Mouse (Mus musculus) monocyte, adult 5-6 weeks (primary cell): ENCODE results near the gene Alx3. TPM values are rescaled to one million over a fixed set of nuclear protein-coding genes. Genes with fewer than 3 reads are reported as not detected.

Source experiments
- ATAC-seq: fragments of 153-309, 156-312 bp; replicated peaks from 2 replicates; pipeline ENCODE4 v1.8.0; 2017; ENCODE audit warnings: mild to moderate bottlenecking; ENCODE audit not compliant: low TSS enrichment, insufficient number of reproducible peaks, severe bottlenecking, poor library complexity, low FRiP score
- total RNA-seq: library from RNA; stranded (forward); fragments of 200-1000, 200-491, 200-594 nt; gene quantifications from 3 replicates; pipeline ENCODE4 v1.2.3, GENCODE M21; 2017

Alx3 gene
- not detected in 3 replicates for total RNA-seq

DNA sequence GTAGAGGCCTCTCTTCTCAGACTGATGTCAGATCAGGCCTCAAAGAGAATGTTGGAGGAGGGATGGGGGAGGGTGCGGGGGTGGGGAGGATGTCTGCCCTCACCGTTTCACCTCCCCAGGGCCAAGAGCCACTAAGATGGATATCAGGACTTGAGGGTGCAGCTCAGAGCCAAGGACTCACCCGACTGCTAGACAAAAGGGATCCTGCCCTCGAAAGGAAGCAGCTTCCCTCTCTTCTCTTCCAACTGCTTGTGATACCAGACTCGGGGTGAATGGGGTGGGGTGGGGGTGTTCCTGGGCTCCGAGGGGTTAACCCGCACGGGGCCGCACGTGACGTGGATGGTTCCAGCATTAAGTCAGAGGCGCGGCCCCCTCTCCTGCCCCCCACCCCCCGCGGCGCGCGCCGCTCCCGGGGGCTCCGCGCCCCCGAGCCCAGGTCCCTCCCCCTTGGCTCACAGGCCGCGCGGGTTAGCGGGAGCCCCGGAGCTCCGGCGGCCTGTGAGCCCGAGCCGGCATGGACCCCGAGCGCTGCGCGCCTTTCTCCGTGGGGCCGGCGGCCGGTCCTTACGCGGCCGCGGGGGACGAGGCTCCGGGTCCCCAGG lies at the start of gene Alx3:
TSS of gene Alx3 (plus strand) at position 370 of the 602 bp plus-strand sequence.
- no peak for ATAC-seq

DNA sequence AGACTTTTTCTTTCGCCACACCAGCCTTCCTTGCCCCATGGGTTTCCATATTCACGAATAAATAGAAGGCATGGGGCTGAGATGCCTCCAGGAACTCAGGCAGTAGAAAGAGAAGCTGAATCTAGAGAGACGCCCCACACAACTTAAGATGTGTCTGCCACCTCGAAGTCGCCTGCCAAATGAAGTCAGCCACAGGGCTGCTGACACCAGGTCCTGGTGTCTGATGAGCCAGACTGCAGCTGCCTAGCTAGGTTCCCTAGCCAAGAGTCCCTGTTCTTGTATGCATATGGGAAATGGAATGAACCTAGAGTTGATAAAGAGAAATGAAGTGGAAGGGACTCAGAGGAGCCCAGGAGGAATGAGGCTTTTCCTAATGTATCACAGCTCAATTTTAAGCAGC lies 49.6 kb upstream of the Alx3 start:
- ATAC-seq, result no peak

DNA sequence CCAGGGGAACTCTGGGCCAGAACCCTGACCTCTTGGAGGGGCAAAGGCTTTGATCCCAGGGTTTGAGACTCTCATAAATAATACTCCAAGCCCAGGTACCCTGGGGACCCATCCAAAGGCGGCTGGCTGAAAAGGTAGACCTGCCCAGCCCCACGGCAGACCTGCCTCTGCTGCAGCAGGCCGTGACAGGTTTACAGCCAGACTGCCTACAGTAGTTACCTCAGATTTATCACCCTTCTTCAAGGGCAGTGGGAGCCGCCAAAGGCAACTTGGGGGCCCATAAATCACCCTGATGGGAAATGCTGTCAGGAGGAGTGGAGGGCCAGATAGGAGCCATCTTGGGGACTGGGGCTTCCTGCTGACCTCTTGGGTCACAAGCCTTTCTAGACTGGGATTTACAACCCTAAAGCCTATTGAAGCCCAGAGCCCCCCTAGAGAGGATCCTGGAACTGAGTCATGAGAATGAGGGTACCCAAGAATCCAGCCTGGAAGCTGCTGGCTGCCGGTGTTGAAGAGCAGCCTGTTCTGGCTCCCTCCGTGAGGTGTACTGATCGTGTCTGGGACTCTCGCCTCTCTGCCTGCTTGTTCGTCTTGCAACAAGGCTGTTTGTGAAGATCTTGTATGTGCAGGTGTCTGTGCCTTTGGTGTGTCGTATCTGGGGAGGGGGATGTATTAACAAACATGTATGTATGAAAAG lies 49.0 kb upstream of the Alx3 start:
- no peak for ATAC-seq

DNA sequence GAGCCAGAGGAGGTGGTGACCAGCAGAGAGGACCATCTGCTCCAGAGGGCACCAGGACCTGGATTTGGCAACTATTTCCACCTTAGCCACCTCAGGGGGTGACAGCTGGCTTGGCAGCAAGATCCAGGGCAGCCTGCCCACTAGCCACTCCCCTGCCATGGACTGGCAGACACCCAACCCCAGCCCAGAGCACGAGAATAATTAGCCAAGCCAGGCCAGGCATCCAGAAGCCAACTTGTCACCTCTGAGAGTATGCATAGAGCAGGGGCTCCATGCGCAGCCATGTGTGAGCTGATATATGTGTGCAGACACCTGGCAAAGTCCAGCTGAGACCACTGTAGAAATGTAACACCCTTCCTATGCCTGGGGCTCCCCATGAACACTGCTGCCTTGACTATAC lies 47.9 kb upstream of the Alx3 start:
- no peak for ATAC-seq

DNA sequence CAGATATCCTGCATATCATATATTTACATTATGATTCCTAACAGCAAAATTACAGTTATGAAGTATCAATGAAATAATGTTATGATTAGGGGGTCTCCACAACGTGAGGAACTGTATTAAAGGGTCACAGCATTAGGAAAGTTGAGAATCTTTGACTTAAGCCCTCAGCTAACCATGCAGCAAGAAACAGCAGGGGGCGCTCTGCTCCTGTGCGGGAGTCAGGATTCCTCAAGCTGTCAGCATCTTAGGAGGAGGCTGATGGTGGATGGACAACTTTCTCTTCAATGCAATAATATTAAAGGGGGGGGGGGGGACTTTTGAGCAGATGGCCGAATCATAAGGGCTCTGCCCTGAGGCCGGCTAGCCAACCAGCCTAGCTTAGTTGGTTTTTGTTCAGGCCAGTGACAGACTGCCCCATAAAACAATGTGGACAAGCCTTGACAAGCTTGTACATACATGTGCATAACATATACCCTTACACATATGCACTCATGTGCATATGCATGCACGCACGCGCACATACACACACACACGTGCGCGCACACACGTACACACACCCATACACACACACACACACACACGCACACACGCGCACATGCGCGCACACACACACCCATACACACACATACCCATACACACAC lies 44.3 kb upstream of the Alx3 start:
- no peak for ATAC-seq

DNA sequence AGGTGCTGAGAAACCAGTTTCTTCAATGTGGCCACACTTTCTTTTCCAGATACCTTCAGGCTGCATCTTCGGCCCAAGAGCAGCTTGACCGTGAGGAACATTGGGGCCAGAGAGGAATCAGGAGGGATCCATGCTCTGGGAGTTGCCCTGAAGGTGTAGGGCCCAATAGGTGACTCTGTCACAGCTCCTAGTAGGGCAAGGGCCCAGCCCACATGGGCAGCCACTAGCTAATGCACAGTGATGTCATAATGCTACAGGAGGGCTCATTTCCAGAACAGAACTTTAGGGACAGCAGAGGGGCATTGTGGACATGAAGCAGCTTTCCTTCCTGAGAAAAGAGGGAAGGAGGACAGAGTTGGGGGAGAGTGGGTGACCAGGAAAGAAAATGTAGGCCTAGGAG lies 40.0 kb upstream of the Alx3 start, which contains the start of gene Ubl4b:
TSS of gene Ubl4b (minus strand) at position 232 of the 400 bp plus-strand sequence.
- ATAC-seq, result no peak

DNA sequence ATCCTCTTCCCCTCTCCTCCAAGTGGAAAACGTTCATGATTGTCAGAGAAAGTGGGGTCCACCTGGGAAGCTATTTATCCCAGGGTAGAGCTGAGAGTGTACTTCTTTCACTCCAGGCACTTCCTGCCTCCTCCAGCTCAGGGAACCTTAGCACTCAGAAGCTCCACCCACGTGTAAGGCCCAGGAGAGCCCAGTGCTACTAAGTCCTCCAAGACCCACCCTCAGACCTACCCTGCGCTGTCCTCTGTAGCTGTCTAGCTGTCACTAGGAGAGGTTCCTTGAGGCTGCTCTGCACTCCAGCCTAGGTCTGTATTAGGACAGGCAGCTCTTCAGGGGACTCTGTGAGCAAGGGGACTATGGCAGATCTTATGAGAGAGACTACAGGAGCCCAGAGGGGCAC lies 36.1 kb upstream of the Alx3 start:
- no peak for ATAC-seq

DNA sequence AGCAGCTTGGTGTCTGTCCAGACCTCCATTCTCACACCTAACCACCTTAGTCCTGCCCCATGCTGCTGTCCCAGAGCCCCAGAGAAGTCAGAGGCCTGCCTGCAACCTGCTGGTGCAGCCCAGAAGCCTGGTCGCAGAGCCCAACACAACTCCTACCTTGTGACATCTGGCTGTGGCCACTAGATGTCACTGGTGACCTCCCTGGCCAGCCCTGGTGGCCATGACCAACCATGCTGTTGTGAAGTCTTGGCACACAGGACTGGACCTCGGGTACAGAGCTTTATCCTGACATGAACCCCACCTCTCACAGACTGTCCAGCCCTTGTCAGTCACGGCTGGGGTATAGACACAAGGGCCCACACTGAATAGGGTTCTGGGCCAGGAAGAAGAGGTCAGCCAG lies 35.6 kb upstream of the Alx3 start:
- 0 out of 2 replicates have a peak, but pooled peaks have one; percentile 24 for ATAC-seq

DNA sequence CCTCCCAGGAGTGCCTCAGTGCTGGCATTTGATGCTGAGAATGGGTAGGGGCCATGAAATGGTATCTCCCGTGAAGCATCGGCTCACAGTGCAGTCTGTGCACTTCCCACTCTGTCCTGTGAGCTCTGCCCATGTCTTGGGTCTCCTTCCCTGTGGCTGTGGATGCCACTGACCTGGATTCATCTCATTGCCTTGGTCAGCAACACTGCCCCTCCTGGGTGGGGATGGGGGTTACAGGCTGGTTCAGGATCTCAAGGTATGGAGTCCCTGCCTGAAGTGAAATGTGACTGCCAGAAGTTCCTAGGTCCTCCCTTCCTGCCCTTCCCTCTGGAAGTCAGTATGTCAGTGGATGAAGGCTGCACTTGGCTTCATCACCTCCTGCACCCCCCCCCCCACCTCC lies 32.7 kb upstream of the Alx3 start:
- ATAC-seq, result no peak

DNA sequence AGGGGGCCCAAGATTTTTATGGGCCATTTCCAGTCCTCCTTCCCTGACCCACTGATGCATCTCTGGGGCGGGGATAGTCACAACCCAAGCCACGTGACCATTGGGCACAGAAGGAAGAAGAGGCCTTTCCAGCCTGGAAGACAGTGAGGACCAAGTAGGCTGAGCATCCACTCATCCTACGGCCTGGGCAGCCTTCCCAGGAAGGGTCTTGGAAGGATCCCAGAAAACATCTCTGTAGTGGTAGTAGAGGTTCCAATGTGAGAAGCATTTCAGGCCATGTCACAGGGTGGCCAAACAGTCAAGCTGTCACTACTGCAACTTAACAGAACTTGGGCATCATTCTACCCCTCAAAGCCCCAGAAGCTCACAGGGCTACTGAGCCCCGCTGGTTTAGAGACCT lies 32.2 kb upstream of the Alx3 start:
- ATAC-seq, result no peak

DNA sequence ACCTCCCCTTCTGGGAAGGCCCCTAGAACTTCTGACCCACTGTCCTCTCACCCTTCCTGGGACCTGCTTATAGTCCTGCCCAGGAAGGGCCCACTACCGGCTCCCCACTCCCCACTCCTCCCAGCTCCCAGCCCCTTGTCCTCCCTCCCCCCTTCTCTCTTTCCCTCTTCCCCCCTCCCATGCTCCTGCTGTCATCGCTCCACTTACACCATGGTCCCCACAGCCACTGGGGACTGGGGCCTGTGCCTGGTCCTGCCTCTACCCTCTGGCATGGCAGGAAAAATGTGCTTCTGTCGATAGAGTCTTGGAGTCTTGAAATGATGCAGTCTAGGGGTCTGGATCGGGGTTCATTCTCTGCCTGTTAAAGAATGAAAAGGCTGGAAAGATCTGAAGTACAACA lies 31.0 kb upstream of the Alx3 start:
- ATAC-seq, result no peak

DNA sequence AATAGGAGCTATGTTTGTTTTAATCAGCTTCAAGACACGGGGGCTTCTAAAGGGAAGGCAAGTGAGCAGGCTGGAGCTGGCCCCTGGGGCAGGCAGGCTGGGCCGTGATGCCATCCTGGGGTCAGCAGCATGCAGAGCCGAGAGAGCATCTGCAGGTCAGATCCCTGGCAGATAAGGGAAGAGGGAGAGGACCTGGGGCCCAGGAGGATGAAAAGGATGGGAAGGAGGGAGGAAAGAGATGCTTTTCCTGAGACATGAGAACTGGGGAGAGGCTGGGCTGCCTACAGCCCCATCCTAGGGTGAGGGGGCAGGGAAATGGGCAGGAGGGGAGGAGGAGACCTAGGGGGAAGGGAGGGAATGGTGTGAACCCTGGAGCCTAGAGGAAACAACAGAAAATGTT lies 29.5 kb upstream of the Alx3 start:
- ATAC-seq, result no peak

DNA sequence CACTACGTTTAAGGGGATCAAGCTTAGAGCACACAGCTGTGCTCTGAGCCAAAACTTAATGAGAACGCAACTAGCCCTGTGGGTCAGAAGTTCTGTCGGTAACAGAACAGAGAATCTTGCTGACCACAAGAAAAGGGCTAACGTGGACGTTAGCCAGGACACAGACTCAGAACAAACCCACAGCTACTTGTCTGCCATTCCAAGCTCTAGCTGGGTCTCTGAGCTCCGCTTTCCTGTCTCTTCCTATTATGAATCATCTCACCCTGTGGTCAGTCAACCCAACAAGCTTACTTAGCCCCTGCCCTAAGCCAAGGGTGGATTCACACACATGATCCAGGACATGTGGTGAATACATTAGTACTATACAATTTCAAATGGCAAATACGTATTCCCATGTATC lies 27.1 kb upstream of the Alx3 start:
- ATAC-seq, result no peak

DNA sequence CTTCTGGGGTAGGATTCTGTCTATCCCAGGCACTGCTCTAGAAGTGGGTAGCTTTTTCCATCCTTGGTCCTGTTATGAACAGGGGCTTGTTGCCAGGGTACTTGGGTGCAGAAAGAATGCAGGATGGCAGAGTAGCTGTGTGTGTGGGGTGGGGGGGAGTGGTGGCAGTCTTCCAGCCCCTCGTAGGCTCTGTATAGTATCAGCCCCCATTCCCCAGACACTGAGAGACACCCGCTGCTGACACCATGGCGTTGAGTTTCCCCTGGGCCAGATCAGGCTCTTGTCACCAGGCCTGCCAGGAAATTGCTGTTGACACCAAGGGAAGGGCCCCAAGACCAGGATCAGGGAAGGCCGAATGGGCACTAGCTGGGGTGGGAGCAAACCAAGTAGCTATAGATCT lies 26.1 kb upstream of the Alx3 start:
- ATAC-seq, result no peak

DNA sequence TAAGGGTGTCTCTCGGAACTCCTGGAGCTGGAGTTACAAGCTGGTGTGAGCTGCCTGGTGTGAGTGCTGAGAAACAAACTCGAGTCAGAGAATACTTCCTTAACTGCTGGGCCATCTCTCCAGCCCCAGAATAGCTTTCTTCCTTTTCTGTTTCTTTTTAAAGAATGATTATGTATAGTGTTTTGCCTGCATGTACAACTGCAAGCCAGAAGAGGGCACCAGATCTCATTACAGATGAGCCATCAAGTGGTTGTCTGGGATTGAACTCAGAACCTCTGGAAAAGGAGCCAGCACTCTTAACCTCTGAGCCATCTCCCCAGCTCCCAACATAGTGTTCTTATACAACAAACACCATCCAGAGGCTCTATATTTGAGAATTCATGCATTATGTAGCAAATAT lies 23.6 kb upstream of the Alx3 start:
- ATAC-seq, result no peak

DNA sequence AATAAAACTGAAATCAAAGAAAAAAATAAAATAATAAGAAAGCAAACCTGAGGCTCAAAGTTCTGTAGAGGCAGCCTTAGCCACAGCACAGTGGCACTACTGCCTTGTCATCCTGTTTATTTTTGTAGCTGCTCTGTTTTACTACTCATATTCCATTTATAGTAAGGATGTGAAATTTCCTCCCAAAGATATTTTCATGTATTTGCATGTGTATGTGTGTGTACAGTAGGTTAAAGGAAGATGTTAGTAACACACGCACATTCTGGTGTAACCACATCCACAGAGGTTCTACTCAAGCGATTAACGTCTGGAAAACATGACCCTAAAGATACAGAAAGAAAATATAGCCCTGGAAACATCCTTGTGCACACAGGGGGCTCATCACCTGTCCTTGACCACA lies 18.0 kb upstream of the Alx3 start:
- no peak for ATAC-seq

DNA sequence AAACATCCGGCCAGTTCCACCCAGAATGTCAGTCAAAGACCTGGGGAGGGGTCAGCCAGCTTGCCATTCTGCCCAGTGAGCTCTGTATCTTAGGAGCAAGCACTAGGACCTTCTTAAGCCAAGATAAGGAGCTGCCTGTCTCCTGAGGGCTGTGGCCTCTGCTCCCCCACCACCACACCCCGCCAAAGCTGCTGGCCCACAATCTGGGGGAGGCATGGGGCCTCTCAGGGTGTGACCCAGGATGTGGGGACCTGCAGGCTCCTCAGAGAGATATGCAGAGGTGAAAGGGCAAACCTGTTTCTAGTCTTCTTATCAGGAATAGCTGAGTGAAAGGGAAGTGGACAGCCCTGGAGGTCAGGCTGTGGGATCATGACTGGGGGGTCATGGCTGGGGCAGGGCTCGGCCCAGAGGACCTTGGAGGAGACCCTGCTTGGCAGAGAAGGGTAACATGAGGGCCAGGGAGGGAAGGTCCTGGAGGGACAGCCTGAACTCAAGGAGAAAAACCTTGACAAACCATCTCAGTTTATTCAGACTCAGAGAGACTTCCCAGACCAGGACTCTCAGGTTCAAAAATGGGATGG lies 16.9 kb upstream of the Alx3 start:
- ATAC-seq, result no peak; the same call in 1 of the 2 replicates

DNA sequence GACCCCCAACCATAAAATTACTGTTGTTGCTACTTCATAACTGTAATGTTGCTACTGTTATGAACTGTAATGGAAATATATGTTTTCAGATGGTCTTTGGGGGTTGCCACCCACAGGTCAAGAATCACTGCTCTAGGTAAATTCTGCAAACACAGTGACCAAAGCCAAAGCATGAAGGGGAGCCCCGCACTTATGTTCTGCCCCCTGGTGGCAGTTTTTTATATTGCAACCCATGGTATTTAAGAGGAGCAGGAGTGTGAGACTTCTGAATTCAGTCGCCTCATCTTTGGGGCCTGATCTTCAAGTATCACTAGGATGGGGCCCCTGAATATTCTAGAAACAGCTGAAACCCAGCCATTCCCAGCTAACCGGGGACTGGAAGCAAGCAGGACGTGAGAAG lies 15.4 kb upstream of the Alx3 start:
- ATAC-seq, result no peak

DNA sequence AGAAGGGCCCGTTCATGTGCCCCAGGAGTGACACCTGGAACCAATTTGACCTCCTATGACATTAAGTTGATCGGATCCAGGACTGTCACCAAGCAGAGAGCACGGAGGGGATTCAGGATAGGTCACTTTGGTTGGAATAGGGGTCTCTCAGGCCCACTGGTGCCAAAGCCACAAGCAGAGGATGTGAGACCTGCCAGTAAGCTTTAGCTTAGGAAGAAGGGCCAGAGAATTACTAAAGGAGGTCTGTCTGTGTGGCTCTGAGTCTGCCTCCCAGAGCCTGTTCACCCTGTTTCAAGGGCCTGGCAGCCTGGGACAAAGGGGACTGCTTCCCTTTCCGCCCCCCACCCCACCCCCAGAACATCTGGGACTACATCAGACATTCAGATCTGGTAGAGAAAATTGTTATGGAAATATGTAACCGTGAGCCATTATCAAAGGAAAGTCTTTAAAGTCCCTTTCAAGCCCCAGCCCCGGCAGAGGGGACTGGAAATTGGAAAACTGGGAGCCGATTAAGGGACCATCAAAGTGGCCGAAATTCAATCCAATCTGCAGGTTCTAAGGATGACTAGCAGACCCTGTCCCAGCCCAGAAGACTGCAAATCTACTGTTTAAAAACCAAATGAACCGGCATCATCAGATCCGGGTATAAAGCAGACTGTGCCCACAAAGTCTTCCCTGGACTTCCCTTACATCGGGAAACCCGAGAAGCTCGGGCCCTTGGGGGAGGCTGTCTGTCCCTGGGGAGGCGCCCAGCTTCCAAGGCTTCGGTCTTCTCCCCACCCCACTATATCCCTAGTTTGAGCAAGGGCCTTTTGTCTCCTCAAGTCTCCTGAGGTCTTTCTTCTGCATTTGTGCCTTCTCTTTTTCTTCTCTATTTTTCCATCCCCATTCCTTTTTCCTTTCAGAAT lies 13.5 kb upstream of the Alx3 start:
- no peak for ATAC-seq
